Mouse (Mus musculus): Measurements from ENCODE around the gene Ccdc57.
A peak's percentile ranks its signal among the peaks of the same experiment; 100 is the strongest.

Gene Ccdc57

GRCm38 (mm10) chr11:120951731-120952730, 19.4 kb upstream of the Ccdc57 start:
- DNase-seq (ENCODE audit: low spot score), result no peak

GRCm38 (mm10) chr11:120951237-120951636, 18.6 kb upstream of the Ccdc57 start:
- no peak for DNase-seq (ENCODE audit: low spot score)

GRCm38 (mm10) chr11:120950281-120951202, 17.9 kb upstream of the Ccdc57 start:
- DNase-seq (ENCODE audit: low spot score), result peak; percentile 90

GRCm38 (mm10) chr11:120949863-120950262, 17.2 kb upstream of the Ccdc57 start:
- no peak for DNase-seq (ENCODE audit: low spot score)

DNA sequence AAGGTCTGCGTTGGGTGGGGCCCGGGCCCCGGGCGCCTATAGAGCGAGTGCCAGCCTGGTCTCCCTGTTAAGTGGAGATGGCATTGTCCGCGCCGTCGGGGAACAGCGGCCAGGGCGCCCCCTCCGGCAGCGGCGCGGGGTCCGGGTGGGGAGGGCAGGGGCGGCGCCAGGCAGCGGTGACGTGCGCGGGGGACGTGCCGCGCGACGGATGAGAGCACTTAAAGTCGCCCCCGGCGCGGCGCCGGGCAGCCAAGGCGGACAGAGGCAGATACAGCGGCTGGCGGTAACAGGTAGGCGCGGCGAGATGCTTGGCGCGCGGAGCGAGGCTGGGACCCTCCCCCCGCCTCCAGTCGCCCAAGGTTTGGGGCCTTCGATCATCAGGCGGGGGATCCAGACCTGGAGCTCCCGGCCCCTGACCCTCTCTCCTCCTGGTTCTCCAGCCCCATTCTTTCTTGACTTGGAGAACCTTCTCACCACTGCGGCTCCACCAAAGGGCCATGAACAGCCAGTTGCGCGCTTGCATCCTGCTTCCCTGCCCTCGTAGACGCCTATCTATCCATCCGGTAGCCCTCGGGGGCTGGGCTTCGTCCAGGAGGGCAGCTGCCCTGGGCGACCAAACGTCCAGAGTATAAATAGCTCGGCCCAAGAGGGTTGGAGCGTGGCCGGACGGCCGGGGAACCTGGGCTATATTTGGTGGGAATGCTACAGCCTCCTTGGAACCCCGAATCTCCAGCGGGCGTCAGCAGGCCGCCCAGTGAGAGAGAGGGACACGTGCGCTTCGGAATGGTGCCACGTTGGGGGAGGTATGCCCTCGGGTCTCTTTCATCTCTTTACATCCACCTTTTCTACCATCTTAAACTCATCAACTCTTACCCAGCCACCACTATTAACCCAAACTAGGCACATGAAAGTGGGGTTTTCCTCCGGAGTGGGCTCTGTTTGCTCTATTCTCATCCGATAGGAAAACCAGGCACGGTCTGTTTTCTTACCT, 16.5 kb upstream of the Ccdc57 start:
- DNase-seq (ENCODE audit: low spot score), result no peak

DNA sequence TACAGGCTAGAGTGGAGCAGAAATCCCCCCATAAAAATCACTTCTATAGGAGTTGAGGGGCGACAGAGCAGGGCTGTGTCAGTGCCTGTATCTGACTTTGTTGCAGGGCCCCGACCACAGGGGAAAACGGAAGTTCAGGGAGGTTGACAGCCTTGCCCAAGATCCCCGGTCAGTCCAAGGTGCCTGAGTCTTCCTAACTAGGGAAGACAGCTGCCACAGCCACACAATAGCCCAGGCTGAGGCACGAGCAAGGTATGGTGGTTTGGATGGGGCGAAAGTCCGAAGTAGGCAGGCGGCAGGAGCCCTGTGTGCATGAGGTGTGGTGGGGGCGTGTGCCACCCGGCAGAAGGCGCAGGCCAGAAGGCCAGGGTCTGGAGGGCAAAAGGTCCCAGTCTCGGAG, 15.7 kb upstream of the Ccdc57 start, which contains the start of gene Slc16a3:
Gene Slc16a3 (plus strand): TSS at position 153 of the 400 bp plus-strand sequence.
- DNase-seq (ENCODE audit: low spot score), result no peak

DNA sequence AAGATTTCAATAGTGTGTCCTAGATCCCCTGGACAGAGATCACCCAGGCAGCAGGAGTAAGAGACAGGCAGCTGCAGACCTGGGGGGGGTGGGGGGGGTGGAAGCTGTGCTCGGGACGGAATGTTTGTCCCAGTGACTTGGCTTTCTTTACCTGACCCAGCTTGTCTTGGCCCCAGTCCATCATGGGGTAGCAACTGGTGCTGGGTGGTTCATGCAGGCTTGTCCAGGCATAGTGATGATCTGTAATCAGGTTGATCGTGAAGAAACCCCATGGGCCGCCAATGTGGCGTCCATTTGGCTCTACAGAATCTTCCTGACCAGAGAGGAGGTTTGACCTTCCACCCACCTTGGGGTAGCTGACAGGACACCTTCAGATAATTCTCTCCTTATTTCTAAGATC, 13.3 kb upstream of the Ccdc57 start:
- no peak for DNase-seq (ENCODE audit: low spot score)

- DNase-seq (ENCODE audit: low spot score), result no peak
Measured at GRCm38 (mm10) chr11:120945266-120945665, 12.6 kb upstream of the Ccdc57 start.

DNA sequence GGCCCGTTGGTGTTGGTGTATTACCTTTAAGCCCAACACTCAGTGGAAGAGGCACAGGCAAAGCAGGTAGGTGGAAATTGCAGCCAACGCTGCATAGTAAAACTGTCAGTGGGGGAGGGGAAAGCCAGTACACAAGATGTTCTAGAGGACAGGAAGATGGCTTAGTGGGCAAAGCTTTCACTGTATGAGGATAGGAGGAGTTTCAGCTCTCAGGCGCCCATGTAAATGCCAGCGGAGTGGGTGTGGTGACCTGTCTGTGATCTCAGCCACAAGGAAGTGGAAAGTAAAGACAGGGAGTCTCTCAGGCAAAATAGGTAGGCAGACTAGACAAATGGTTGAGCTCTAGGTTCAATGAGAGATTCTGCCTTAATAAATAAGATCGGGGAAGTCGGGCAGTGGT, 8.3 kb upstream of the Ccdc57 start:
- DNase-seq (ENCODE audit: low spot score), result no peak

- DNase-seq (ENCODE audit: low spot score), result no peak
Measured at GRCm38 (mm10) chr11:120939712-120940341, 7.2 kb upstream of the Ccdc57 start.

DNA sequence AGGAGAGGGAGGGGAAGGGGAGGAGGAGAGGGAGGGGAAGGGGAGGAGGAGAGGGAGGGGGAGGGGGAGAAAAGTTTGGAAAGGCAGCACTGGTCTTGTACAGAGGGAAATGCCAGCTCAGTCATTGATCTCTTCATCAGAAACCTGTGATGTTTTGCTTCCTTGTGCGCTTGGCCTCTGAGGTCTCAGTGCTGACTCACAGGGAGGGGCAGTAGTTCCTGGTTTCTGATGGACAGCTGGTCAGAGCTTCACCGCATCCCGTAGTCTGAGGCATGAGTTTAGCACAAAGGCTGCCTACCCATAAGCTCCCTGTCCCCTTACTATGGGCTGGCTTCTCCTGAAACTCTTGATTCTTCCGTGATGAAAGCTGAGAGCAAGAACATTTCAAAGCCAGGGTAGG, 6.1 kb upstream of the Ccdc57 start:
- DNase-seq (ENCODE audit: low spot score), result no peak

DNA sequence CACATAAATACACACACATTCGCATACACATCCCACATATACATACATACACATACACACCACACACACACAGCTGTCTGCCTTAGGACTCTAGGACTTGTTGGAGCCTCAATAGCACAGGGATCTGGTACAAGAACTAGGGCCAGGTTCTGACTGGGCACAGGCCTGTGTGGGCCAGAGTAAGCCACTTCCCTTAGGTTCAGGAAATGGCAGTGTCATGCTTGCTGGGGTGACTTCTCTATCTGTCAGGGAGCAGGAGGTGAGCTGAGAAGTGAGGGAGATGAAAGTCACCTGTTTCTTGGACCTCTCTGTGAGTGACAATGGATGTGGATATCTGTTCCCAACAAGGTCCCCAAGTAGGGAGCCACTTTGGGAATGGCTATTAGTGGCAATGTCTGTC, 5.3 kb upstream of the Ccdc57 start:
- no peak for DNase-seq (ENCODE audit: low spot score)

DNA sequence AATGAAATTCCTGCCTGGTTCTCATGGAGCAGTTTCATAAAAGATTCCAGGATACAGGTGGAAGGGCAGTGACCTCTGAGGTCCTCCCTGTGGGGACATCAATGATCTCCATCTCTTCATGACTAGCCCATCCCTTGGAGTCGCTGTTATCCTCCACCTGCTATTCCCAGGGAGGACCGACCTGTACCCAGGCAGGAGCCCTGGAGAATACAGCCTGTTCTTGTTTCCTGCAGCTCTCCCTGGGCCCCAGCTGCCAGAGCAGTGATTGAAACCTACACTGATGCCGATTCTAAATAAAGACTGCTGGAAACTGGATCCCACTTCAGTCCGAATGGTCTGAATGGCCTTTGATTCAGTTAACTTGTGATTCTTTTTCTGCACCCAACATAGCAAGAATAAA, 1.2 kb downstream of the Ccdc57 start:
- no peak for DNase-seq (ENCODE audit: low spot score)

DNA sequence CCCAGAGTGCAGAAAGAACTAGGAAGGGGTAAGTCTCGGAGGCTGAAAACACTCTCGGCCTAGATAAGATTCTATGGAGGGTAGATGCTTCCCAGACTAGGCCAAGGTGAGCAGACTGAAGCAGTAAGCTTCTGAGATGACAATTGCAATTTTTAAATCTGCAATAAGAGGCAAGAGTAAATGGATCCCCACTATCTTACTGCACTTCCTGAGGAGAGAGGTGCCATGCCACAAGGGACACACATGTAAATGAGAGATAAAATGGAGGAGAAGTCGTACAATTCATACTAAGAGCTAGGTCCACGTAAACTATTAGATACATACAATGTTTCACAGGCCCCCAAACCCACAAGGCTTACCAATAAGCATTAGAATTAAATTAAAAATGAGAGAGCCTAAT, 4.2 kb downstream of the Ccdc57 start:
- no peak for DNase-seq (ENCODE audit: low spot score)

DNA sequence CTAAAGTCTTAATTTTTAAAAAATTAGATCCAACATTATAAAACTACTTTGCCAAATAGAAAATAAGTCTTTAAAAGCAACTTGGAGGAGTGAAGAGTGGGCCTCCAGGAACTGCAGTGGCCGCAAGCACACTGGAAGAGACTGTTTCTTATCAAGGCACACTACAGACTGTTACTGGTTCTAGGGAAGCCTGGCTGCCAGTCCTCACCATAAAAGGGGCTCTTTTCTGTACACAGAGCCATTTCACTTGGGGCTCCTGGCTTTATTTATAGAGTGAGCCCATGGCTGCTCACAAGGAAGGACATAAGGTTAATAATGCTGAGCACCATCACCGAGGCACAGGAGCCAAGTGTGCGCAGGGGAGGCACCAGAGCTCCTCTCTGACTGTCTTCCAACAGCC, 10.1 kb downstream of the Ccdc57 start:
- DNase-seq (ENCODE audit: low spot score), result no peak

GRCm38 (mm10) chr11:120917756-120918155, 14.9 kb downstream of the Ccdc57 start:
- DNase-seq (ENCODE audit: low spot score), result no peak

- no peak for DNase-seq (ENCODE audit: low spot score)
Measured at GRCm38 (mm10) chr11:120916477-120916876, 16.2 kb downstream of the Ccdc57 start.

- no peak for DNase-seq (ENCODE audit: low spot score)
Measured at GRCm38 (mm10) chr11:120913796-120914195, 18.9 kb downstream of the Ccdc57 start.

- DNase-seq (ENCODE audit: low spot score), result peak; percentile 56
Measured at GRCm38 (mm10) chr11:120905430-120905873, 27.2 kb downstream of the Ccdc57 start.

DNA sequence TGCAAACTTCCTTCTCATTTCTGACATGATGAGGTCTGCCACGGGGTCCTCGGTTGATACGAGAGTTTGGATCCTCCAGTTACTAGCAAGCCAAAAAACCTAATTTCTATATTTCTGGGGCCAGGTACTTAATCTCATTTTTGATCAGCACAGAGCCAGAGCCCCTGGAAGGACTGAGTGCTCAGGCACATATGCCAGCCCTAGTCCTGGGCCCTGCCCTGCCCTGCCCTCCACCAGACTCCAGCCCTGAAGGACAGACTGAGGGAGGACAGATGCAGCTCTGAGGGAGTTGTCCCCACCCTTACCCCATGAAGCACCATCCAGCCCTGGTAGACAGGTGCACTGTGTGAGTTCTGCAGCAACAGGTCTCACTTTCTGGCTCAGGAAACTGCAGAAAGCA, 28.1 kb downstream of the Ccdc57 start:
- DNase-seq (ENCODE audit: low spot score), result no peak

Measured in ovary, adult 18-20 months (tissue).